Comparison of ENCODE assay signal across 7 mouse cellular contexts in genomic region chr9:50723406-50723805, GRCm38 (mm10). TPM values are rescaled to one million over a fixed set of nuclear protein-coding genes. Genes with fewer than 3 reads are reported as not detected.
DNase-seq lines count a peak whose midpoint lies in the region; ATAC-seq and TF ChIP-seq lines count a peak whose summit lies in the region.

No protein-coding gene starts in this region.

- peak overlapping the region; percentile 74 for H3K27ac ChIP-seq in forebrain, embryonic 16.5 days (ENCODE audit: low read length)
- H3K27ac ChIP-seq in hindbrain, embryonic 16.5 days (ENCODE audit: low read depth, low read length): peak overlapping the region; percentile 72
- 0 out of 2 replicates have a peak overlapping the region, but pooled peaks have one; percentile 44 for H3K27ac ChIP-seq in limb, embryonic 14.5 days (replicated peaks; ENCODE audit: low read depth, low read length)
- H3K27ac ChIP-seq in thymus, adult 2 months (ENCODE audit: control insufficient read depth, insufficient read depth, low read length): no peak overlapping the region

- peak; percentile 81 for DNase-seq in Muller cell, postnatal 12 days (ENCODE audit: inconsistent ontology term)
- peak; percentile 84 for DNase-seq in adrenal gland, adult 2 months
- DNase-seq in limb, embryonic 14.5 days (ENCODE audit: low spot score): peak; percentile 56
- peak; percentile 50 for DNase-seq in ovary, postnatal 36 days (ENCODE audit: low spot score)
- DNase-seq in thymus, adult 2 months: no peak

- peak overlapping the region; percentile 38 for H3K4me2 ChIP-seq in forebrain, embryonic 16.5 days (ENCODE audit: low read length)
- H3K4me2 ChIP-seq in hindbrain, embryonic 16.5 days (ENCODE audit: low read length): peak overlapping the region; percentile 45
- H3K4me2 ChIP-seq in limb, embryonic 14.5 days (replicated peaks; ENCODE audit: low read depth, low read length, severe bottlenecking): 0 out of 2 replicates have a peak overlapping the region, but pooled peaks have one; percentile 0

- no peak for ATAC-seq in forebrain, embryonic 16.5 days
- ATAC-seq in hindbrain, embryonic 16.5 days: no peak
- ATAC-seq in limb, embryonic 14.5 days (ENCODE audit: low FRiP score, low read depth): no peak

- no peaks in the 10 kb centered on the region for H3K9me3 ChIP-seq in forebrain, embryonic 16.5 days (ENCODE audit: control insufficient read depth, low read length)
- no peaks in the 10 kb centered on the region for H3K9me3 ChIP-seq in hindbrain, embryonic 16.5 days (ENCODE audit: control insufficient read depth, low read length)
- H3K9me3 ChIP-seq in limb, embryonic 14.5 days (ENCODE audit: control insufficient read depth, low read length): no peaks in the 10 kb centered on the region

- TF ChIP-seq POLR2A in limb, embryonic 14.5 days (IDR thresholded peaks at IDR 0.05; ENCODE audit: borderline replicate concordance, extremely low read depth, insufficient read depth, insufficient read length): no peak
- TF ChIP-seq POLR2A in thymus, adult 2 months (IDR thresholded peaks at IDR 0.05; ENCODE audit: control insufficient read depth, extremely low read depth, insufficient read depth, low read length, poor library complexity): no peak

- peaks cover 52% of the 10 kb centered on the region for H3K4me1 ChIP-seq in forebrain, embryonic 16.5 days (replicated peaks; ENCODE audit: control insufficient read depth, insufficient read depth, low read length)
- H3K4me1 ChIP-seq in hindbrain, embryonic 16.5 days (ENCODE audit: control insufficient read depth, insufficient read depth, low read depth, low read length): peaks cover 39% of the 10 kb centered on the region
- H3K4me1 ChIP-seq in limb, embryonic 14.5 days (ENCODE audit: control insufficient read depth, insufficient read depth, low read length): peaks cover 40% of the 10 kb centered on the region
- H3K4me1 ChIP-seq in thymus, adult 2 months (replicated peaks; ENCODE audit: control insufficient read depth, insufficient read depth, low read length): no peaks in the 10 kb centered on the region; the same call in 1 of the 2 replicates

- peak overlapping the region; percentile 1; the same call in 1 of the 2 replicates for H3K4me3 ChIP-seq in forebrain, embryonic 16.5 days (replicated peaks; ENCODE audit: low read length)
- 0 out of 2 replicates have a peak overlapping the region, but pooled peaks have one; percentile 8 for H3K4me3 ChIP-seq in hindbrain, embryonic 16.5 days (ENCODE audit: low read length)
- no peak overlapping the region for H3K4me3 ChIP-seq in limb, embryonic 14.5 days (replicated peaks; ENCODE audit: low read length)
- H3K4me3 ChIP-seq in thymus, adult 2 months (ENCODE audit: control insufficient read depth, insufficient read depth, low read length): no peak overlapping the region

- 12% methylated on average over 7 of the region's 7 CpGs for WGBS in forebrain, embryonic 16.5 days
- WGBS in hindbrain, embryonic 16.5 days: 41% methylated on average over 7 of the region's 7 CpGs
- 35% methylated on average over 7 of the region's 7 CpGs for WGBS in limb, embryonic 14.5 days
- WGBS in thymus, adult 2 months: 84% methylated on average over 7 of the region's 7 CpGs

- no peak for TF ChIP-seq CTCF in thymus, adult 2 months (IDR thresholded peaks at IDR 0.05; ENCODE audit: borderline replicate concordance, control insufficient read depth, extremely low read depth, insufficient read depth, low read length, poor library complexity)

- peak overlapping the region; percentile 6 for H3K9ac ChIP-seq in forebrain, embryonic 16.5 days (replicated peaks; ENCODE audit: low read depth, low read length)
- H3K9ac ChIP-seq in hindbrain, embryonic 16.5 days (ENCODE audit: low read depth, low read length): no peak overlapping the region
- H3K9ac ChIP-seq in limb, embryonic 14.5 days (ENCODE audit: low read depth, low read length, severe bottlenecking): no peak overlapping the region

- no peaks in the 10 kb centered on the region for H3K36me3 ChIP-seq in forebrain, embryonic 16.5 days (ENCODE audit: control insufficient read depth, insufficient read depth)
- no peaks in the 10 kb centered on the region for H3K36me3 ChIP-seq in hindbrain, embryonic 16.5 days (ENCODE audit: control insufficient read depth, insufficient read depth, low read length)
- H3K36me3 ChIP-seq in limb, embryonic 14.5 days (ENCODE audit: control insufficient read depth, insufficient read depth, low read length): no peaks in the 10 kb centered on the region
- no peaks in the 10 kb centered on the region for H3K36me3 ChIP-seq in thymus, adult 2 months (ENCODE audit: control insufficient read depth, insufficient read depth, low read length)

- H3K27me3 ChIP-seq in forebrain, embryonic 16.5 days (replicated peaks; ENCODE audit: control insufficient read depth, insufficient read depth, low read length): no peaks in the 10 kb centered on the region
- H3K27me3 ChIP-seq in hindbrain, embryonic 16.5 days (replicated peaks; ENCODE audit: control insufficient read depth, insufficient read depth, low read length): no peaks in the 10 kb centered on the region
- no peaks in the 10 kb centered on the region for H3K27me3 ChIP-seq in limb, embryonic 14.5 days (ENCODE audit: control insufficient read depth, insufficient read depth, low read length)
- peaks cover 7% of the 10 kb centered on the region; the same call in 1 of the 2 replicates for H3K27me3 ChIP-seq in thymus, adult 2 months (ENCODE audit: control insufficient read depth, insufficient read depth, low read length)

RNA-seq across cellular contexts. Expression of gene Dixdc1, which starts 15.9 kb away (rescaled TPM):
- total RNA-seq in adrenal gland, adult 2 months (2021): 1 to 10 TPM; 5.2 to 8.9 TPM
- 1.7 and 1.8 TPM in 2 replicates for polyA plus RNA-seq in adrenal gland, adult 2 months (2012; rRNA removed)
- 28.5 and 29.7 TPM in 2 replicates for polyA plus RNA-seq in forebrain, embryonic 16.5 days (2015; fragmentation: Nextera tagmentation; extraction: Ambion mirVana)
- 31.6 and 33.7 TPM in 2 replicates for polyA plus RNA-seq in hindbrain, embryonic 16.5 days (2015; fragmentation: Nextera tagmentation; extraction: Ambion mirVana)
- 16.4 and 17.5 TPM in 2 replicates for polyA plus RNA-seq in limb, embryonic 14.5 days (2012; rRNA removed)
- 16.1 and 18.9 TPM in 2 replicates for polyA plus RNA-seq in limb, embryonic 14.5 days (2014; fragmentation: Nextera tagmentation; extraction: Ambion mirVana)
- 0.37 and 0.77 TPM in 2 replicates for polyA plus RNA-seq in thymus, adult 2 months (2012; rRNA removed)

RNA-seq across cellular contexts. Expression of gene 2310030G06Rik, which starts 22.9 kb away (rescaled TPM):
- 1 to 10 TPM; 4.3 to 6.1 TPM for total RNA-seq in adrenal gland, adult 2 months (2021)
- 1.5 and 1.7 TPM in 2 replicates for polyA plus RNA-seq in adrenal gland, adult 2 months (2012; rRNA removed)
- 1.5 and 1.7 TPM in 2 replicates for polyA plus RNA-seq in forebrain, embryonic 16.5 days (2015; fragmentation: Nextera tagmentation; extraction: Ambion mirVana)
- 2.1 and 2.5 TPM in 2 replicates for polyA plus RNA-seq in hindbrain, embryonic 16.5 days (2015; fragmentation: Nextera tagmentation; extraction: Ambion mirVana)
- 3.8 and 4.9 TPM in 2 replicates for polyA plus RNA-seq in limb, embryonic 14.5 days (2012; rRNA removed)
- polyA plus RNA-seq in limb, embryonic 14.5 days (2014; fragmentation: Nextera tagmentation; extraction: Ambion mirVana): 5.2 and 5.4 TPM in 2 replicates
- 1.6 and 3.6 TPM in 2 replicates for polyA plus RNA-seq in thymus, adult 2 months (2012; rRNA removed)

RNA-seq across cellular contexts. Expression of gene Cryab, which starts 27.7 kb away (rescaled TPM):
- 10 to 100 TPM; 28.6 to 46.1 TPM for total RNA-seq in adrenal gland, adult 2 months (2021)
- 67.3 and 78.0 TPM in 2 replicates for polyA plus RNA-seq in adrenal gland, adult 2 months (2012; rRNA removed)
- 10.1 and 17.3 TPM in 2 replicates for polyA plus RNA-seq in forebrain, embryonic 16.5 days (2015; fragmentation: Nextera tagmentation; extraction: Ambion mirVana)
- 16.3 and 20.9 TPM in 2 replicates for polyA plus RNA-seq in hindbrain, embryonic 16.5 days (2015; fragmentation: Nextera tagmentation; extraction: Ambion mirVana)
- 78.2 and 80.7 TPM in 2 replicates for polyA plus RNA-seq in limb, embryonic 14.5 days (2012; rRNA removed)
- polyA plus RNA-seq in limb, embryonic 14.5 days (2014; fragmentation: Nextera tagmentation; extraction: Ambion mirVana): 87.2 and 117 TPM in 2 replicates
- polyA plus RNA-seq in thymus, adult 2 months (2012; rRNA removed): 29.7 and 146 TPM in 2 replicates

RNA-seq across cellular contexts. Expression of gene Hspb2, which starts 28.7 kb away (rescaled TPM):
- total RNA-seq in adrenal gland, adult 2 months (2021): 1 to 10 TPM; 1.2 to 3.6 TPM
- 9.2 and 10.2 TPM in 2 replicates for polyA plus RNA-seq in adrenal gland, adult 2 months (2012; rRNA removed)
- polyA plus RNA-seq in forebrain, embryonic 16.5 days (2015; fragmentation: Nextera tagmentation; extraction: Ambion mirVana): 0.81 and 0.96 TPM in 2 replicates
- polyA plus RNA-seq in hindbrain, embryonic 16.5 days (2015; fragmentation: Nextera tagmentation; extraction: Ambion mirVana): 1.1 and 5.2 TPM in 2 replicates
- polyA plus RNA-seq in limb, embryonic 14.5 days (2012; rRNA removed): 53.0 and 61.6 TPM in 2 replicates
- 47.8 and 78.7 TPM in 2 replicates for polyA plus RNA-seq in limb, embryonic 14.5 days (2014; fragmentation: Nextera tagmentation; extraction: Ambion mirVana)
- 3.8 and 16.7 TPM in 2 replicates for polyA plus RNA-seq in thymus, adult 2 months (2012; rRNA removed)

RNA-seq across cellular contexts. Expression of gene Fdxacb1, which starts 44.6 kb away (rescaled TPM):
- total RNA-seq in adrenal gland, adult 2 months (2021): 1 to 10 TPM; 5.7 to 5.8 TPM
- polyA plus RNA-seq in adrenal gland, adult 2 months (2012; rRNA removed): 2.1 and 2.7 TPM in 2 replicates
- polyA plus RNA-seq in forebrain, embryonic 16.5 days (2015; fragmentation: Nextera tagmentation; extraction: Ambion mirVana): 12.0 and 13.3 TPM in 2 replicates
- polyA plus RNA-seq in hindbrain, embryonic 16.5 days (2015; fragmentation: Nextera tagmentation; extraction: Ambion mirVana): 10.7 and 11.1 TPM in 2 replicates
- polyA plus RNA-seq in limb, embryonic 14.5 days (2012; rRNA removed): 7.4 and 7.7 TPM in 2 replicates
- polyA plus RNA-seq in limb, embryonic 14.5 days (2014; fragmentation: Nextera tagmentation; extraction: Ambion mirVana): 10.6 and 10.8 TPM in 2 replicates
- 4.5 and 4.7 TPM in 2 replicates for polyA plus RNA-seq in thymus, adult 2 months (2012; rRNA removed)

Comparison
In these comparisons a context has a peak if more than half of its experiments do, and no peak if none do; other contexts are left out.
1. H3K4me3 ChIP-seq: peak in forebrain, embryonic 16.5 days (single experiment) and hindbrain, embryonic 16.5 days (single experiment); none in limb, embryonic 14.5 days (single experiment) and thymus, adult 2 months (single experiment).
2. Peak in every context shown above with its lines, with median percentiles within 50 percentile points of each other: H3K4me2 ChIP-seq.